Mouse (Mus musculus) urinary bladder, postnatal 14 days (tissue): ENCODE measurements around the gene Tsc22d1.
A peak's percentile ranks its signal among the peaks of the same experiment; 100 is the strongest.

Source experiments
- DNase-seq: peaks from one replicate; pipeline ENCODE4 v3.0.0; 2021; ENCODE audit warnings: low spot score

The Tsc22d1 gene

DNA sequence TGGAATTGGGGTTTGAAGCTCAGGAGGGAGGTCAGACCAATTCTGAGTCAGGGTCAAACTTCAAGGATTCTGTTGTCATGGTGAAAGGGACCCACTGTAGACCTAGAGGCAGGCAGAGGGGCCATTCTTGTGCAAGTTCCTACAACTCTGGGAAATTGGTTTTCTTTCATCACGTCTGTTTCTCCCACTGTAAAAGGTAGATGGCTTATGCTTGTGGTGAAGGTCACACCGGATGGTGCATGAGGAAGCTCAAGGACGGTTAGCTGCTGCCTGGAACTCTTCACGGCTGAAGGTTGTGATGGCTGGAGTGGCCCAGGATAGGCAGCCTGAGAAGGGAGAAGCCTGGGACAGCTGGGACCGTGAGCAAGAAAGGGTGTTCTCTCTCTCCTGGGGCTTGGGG is 103.5 kb downstream of the Tsc22d1 start:
- DNase-seq, result no peak

DNA sequence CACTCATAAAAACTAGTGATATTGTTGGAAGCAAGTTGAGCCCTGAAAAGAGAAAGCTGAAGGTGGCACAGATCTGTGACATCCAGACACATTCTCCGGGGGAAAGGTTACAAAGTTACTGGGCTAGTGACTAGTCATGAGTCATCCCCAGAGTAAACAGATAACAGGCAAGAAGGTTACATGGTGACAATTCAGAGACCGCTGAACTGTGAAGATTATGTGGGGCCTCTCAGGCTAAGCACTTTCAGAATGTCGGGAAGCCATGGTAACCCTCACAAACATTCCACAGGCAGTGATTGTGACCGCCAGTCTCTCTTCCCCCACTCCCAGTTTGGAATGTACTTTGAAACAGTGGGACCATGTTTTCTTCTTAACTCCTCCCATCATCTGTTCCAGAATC is 105.8 kb downstream of the Tsc22d1 start:
- no peak for DNase-seq

DNA sequence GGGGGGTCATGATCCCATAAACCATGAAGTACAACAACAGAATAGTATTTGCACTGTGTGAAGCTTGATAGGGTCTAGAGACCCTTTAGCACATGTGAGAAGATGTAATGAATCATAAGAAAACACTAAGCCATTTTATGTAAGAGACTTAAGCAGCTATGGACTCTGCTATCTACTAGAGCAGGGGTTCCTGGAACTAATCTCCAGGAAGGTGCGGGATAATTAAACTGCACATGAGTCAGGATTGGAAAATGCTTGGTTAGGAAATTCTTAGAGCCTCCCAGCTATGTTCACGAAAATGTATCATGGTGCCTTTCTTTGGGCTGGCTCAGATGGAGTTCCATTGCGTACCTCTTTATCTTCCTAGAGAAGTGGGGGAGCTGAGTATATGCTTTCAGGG is 106.5 kb downstream of the Tsc22d1 start:
- DNase-seq, result no peak

DNA sequence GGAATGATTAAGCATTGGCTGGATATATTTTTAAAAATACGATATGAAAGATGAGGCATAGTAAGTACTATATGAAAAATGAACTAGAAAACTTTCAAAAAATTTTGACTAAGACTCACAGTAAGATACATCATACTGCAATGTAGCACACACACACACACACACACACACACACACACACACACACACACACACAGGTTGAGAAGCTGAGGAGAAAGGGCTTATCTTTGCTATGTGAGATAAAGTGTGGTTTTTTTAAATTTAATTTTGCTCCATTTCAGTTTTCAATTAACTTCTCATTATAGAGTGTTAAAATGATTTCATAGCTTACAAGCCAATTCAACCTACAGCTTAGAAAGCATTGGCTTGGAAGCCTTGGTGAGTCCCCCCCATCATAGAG is 108.6 kb downstream of the Tsc22d1 start:
- no peak for DNase-seq

DNA sequence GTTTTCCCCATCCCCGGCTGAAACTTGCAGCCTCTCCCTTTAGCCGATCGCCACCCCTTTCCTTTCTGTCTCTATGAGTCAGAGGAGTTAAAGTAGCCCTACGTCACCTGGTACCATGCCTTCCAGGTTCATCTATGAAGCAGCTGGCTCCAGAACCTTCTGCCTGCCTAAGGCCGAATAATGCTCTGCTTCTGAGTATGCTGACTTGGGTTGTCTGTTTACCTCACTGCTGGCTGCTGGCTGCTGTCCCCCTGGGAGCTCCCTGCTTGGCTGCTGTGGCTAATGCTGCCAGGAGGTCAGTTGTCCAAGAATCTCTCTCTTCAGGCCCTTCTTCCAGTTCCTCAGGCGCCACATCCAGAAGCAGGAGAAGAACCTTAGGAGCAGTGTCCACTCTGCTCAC is 111.7 kb downstream of the Tsc22d1 start:
- no peak for DNase-seq

DNA sequence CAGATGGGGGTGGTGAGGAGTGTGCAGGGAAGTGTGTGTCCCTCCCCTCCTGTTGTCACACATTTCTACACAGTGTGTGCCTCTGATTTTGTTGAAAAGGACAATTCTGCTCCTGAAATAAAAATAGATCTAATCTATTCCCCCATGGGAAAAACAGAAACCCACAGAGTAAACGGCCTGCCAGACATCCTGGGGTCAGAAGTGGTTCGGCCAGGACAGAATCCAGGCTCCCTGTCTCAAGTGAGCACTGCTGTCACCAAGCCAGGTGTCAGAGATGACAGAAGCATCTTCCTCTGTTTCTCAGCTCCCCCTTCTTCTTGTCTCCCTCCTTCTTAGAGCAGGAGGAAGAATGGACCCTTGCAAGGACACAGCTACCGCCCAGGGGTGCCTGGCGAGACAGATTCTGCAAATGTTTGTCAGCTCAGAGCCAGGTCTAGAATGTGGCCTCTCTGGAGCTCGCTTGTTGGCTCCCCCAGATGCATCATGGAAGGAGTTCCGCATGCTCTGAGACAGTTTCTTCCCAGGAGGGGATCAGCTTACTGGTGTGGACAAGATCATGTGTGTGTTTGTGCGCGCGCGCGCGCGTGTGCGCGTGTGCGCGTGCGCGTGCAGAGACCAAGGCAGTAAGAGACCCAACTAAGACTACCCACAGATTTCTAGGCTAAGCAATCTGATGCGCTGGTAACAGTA is 112.4 kb downstream of the Tsc22d1 start:
- DNase-seq, result no peak

DNA sequence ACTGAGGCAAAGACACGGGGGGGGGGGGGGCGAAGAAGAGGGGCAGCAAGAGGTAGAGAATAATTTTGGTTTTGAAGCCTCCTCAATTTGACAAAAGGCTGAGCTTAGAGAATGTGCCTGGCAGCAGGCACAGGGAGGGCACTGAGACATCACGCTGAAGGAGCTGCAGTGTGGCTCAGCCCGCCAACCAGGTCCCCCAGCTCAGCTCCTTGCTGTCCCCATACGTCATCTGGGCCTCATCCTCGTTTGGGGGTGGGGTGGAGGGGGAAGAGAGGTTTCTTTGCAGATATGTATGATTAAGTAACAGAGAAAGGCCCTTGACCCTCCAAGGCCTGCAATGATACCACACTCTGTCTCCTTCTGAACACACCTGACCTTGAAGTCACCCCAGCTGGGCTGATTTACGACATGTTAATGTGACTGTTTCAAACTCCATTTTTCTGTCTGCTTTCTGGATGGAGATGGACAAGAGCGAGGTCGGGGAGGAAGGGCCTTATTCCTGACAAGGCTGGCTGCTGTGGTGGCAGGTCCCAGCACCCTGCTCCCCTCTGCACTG is 113.1 kb downstream of the Tsc22d1 start:
- no peak for DNase-seq

DNA sequence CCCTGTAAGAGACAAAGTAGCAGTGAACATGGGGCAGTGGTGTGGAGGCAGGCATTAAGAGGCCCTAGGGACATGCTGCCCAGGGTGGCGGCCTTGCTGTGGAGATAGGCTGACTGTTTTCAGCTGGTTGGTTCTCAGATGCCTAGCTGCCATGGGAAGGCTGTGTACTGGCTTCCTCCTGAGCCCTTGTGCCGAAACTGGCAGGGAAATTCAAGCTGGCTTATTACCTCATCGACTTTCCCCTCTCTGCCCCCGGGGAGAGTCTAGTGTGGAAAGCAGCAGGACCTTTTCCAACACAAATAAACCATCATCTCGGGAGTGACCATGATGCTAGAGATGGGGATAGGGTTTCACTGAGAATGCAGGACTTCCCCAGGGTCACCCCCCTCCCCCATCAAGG is 113.9 kb downstream of the Tsc22d1 start:
- DNase-seq, result no peak

DNA sequence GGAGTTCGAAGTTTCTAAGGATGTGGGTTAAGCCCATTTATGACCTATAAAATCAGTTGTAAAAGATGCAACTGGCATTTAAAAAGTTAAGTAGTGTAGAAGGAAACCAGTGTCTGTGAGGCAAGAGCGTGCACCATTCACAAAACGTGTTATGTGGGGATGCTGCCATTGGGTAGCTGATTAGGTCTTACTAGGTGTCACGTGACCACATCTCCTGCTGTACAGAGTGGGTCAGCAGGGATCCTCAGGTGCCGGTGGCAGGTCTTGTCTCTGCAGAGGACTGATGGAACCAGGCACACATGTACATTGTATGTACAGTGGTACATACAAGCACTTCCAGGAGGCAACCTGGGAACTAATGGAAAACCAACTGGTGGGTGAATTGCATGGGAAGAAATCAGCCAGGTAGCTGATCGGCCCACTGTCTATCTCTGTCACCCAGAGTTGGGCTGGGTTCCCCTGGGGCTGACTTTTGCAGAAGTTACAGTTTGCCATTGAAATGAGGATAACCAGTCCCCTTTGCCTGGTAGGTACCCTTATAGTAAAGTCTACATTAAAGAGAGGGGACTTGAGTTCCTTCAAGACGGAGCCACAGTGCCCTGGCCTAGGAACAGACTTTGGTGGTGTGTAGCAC is 116.4 kb downstream of the Tsc22d1 start:
- no peak for DNase-seq

DNA sequence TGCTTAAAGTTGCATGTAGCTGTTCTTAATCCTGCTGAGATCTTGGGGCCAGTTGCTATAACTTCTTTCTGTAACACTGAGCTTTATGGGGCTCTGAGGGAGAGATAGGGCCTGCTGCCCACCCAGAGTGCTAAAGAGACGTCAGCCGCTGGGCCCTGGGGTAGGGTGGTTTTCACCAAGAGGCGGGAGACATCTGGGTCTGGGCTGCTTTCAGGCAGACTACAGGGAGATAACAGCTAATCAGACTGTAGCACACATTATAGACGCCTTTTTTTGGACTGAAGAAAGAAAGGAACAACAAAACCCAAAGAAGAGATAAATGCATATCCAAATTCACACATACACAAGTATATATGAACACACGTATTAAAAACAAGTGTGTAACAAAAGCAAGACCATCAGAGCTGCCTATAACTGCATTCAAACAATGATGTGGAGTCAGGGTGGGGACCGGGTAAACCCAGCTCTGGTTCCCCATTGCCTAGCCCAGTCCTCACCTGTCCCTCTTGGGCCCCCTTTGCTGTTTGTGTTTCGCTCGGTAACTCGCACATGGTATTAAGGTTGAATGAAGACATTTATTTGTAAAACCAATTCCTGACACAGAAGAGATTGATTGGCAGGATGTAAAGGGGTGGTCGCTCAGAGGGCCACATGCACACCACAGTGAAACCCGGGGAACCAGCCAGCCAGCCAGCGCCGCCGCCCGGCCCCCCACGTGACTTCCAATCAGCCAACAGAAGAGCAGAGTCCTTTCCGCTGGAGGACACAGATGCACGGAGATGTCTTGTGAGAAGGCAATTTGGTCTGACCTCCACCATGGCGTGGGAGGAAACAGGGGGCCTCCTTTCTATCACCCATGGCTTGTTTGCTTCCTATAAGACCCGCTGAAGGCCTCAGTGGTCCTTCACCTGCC is 117.8 kb downstream of the Tsc22d1 start:
- DNase-seq, result peak; percentile 22

DNA sequence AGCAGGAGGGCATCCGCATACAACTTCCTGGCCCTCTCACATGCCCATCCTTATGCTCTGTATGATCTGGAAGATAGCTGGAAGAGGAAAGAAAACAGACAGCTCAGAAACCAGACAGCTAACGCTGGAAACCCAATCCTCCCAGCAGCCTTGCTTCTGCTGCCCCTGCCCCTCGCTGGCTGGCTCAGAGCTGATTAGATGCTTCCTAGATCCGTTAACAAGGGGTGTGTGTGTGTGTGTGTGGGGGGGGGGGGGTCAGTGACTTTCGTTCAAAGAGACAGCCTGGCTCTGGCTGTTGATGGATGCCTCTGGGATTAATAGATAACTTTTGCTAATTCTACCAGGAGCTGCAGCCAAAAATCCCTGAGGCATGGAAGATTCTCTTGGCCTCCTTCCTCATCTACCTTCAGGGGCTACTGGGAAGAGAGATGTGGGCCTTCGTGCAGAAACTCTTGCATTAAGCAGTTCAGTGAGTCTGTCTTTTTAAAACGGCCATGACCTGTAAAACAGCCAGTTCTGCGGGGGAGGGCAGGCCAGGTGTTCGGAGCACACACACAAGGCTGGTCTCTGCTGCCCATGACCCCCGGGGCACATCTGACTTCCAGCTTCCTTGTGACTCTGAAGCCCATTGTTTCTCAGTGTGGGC is 118.5 kb downstream of the Tsc22d1 start:
- no peak for DNase-seq

DNA sequence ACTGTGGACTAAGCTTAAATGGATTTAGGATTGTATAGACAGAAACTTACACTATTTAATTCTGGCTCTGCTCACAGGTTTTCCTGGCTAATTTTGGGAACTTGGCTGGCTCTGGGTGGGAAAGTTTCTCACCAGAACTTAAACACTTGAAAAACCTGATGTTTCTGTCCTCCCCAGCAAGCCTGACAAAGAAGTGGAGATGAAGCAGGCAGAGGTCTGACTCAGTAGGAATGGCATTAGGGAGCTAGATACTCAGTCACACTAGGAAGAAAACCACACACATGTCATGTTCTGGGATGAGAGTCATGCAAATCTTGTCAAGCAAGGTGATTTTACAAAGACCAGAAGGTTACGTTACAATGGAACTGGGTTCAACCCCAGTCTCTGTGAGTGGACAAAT is 120.3 kb downstream of the Tsc22d1 start:
- DNase-seq, result no peak

DNA sequence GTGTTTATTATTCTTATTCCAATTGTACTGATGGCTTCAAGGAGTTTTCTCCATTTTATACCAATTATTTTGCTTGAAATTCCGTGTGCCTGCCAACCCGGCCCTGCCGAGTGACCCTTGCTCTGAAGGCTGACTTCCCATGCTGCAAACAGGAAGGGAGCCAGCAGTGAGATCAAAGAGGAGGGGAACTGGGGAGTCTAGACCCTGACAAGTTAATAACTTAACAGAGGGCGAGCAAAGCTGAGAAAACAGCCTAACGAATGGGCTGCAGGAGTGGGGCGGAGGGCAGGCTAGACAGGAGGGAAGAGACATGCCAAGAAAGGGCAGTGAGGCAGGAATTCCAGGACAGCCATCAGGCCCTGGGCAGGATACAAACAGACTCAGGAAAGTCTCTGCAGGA is 122.2 kb downstream of the Tsc22d1 start:
- DNase-seq, result no peak

DNA sequence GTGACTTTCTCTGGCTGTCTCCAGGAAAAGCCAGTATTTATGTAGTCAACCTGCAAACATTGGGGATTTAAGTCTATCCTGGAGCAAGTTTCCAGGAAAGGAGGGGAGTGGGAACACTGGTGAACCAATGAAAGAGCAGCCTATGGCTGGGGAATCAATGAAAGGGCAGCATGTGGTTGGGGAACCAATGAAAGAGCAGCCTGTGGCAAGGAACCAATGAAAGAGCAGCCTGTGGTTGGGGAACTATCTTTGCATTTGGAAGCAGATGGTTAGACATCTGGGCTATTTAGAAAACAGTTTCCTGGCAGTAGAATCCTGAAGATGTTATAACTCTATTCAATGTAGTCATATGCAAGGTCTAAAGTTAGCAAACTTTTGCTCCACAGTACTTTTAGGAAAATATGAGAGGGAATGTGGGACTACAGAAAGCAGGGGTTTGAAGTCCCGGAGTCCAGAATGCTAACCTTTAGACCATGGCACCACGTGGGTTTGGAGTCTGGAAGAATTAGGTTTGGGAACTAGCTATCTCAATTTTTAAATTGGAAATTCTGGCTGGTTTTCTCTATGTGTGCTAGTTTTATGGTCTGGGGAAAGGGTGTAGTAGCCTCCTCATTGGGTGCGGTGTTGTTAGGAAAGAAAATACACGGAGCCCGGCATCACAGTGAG is 125.4 kb downstream of the Tsc22d1 start:
- DNase-seq, result no peak

DNA sequence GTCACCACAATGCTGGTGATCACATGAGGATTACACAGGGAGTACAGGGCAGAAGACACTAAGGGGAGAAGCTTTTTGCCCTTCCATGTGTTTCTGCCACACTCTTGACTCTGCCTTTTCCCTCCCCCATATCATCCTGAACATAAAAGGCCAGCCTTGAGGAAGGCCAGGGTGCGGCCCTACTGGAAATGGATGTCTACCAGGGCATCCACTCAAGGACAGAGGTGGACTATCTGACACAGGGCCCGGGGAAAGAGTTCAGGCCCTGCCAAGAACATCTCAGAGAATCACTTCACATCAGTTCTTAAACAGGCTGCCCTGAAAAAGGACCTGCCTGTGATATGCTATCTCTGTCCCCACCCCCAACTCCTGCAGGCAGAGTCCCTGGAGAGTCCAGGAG is 126.6 kb downstream of the Tsc22d1 start:
- DNase-seq, result no peak

DNA sequence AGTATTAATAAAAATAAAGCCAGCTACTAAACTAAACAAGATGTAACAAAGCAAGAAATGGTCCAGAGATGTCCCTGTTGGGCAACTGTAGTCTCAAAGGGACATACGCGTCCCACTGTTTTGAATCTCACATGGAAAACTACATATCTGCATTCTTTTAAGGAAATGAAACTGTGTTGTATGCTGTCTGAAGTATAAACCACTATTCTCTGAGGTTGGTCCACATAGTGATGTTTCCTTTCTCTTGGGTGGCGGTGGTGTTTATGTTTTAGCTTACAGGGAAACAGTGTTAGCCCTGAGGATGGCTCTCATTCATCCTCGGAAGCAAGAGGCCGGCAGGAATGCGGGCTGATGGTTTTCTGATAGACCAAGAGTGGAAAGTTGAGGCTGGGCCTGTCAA is 129.4 kb downstream of the Tsc22d1 start:
- no peak for DNase-seq

DNA sequence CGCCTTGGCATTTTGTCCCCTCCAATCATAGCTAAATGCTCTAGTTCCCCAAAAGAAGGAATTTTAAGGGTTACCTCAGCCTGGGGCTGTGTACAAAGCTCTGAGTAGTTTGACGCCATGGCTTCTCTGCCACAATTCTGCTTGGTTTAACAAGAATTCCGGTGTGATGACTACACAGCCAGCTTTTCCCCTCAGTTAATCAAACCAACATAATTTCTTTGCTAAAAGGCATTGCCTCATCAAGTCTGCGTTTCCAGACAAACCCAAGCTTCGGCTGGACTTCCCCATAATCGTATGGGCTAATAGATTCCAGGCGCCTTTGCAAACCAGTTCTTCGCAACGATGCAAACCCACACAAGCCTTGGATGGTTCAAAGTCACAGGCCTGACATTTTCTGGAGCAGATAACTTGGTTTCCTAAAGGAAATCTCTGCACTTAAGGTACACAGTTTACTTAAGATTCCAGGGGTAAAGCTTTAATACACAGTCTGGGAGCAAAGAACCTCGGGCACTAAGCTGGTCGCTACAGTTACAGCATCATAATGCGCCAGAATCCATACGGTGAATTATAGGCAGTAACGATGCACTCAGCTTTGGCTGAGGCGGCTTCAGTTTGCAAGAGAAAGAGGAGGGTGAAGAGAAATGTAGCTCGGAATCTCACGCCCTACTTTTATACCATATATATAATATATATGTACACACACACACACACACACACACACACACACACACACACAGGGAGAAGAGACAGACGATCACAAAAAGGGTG is 140.7 kb downstream of the Tsc22d1 start:
- DNase-seq, result no peak

DNA sequence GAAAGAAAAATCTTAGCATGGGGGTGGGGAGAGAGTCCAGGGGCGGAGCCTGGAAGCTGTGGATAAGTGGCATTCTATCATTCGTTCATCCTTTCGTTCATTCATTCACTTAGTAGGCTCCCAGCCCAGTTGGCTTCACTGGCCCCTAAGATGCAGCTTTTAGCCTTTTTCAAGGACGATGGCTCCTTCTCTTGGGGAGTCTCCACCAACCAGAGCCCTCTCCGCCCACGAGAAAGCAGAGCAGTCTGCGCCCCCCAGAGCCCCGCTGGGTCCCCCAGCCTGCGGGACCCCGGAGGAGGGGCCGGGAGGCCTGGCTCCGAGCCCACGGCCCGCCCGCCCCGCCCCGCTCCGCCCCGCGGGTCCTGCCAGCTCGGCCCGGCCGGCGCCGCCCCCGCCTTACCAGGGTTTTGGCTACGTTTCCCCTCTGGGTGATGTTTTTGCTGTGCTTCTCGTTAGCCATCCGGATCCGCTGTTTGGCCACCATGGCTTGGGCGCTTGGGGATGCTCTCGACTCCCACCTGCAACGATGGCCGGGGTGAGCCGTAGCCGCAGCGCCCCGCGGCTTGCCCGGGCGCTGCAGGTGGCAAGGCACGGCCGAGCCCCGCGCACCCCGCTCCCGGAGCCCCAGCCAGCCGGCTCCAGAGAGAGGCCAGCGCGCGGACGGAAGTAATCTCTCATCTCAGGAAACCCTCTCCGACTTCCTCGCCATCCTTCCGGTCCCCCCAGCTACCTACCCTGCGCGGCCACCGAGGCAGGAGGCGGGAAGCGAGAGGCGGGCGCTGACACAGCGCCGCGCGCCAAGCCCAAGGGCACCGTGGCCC is 141.5 kb downstream of the Tsc22d1 start:
- DNase-seq, result peak; percentile 59

DNA sequence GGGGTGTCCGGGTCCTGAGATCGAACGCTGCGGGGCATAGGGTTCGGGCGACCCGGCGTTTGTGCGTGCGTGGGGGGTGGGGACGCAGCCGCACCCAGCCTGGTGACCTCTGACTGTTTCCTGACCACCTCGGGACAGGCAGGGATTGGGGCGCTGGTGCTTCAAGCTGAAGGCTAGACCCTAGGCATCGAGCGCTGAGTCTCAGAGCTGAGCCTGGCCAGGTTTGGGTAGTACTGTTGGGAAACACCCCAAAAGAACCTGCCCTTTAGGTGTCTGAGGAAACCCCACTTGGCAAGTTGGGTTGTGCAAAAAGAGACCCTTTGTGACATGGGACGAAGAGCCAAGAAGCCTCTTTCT is 142.1 kb downstream of the Tsc22d1 start, which contains the start of gene Serp2:
Gene Serp2 (minus strand): TSS at position 38 of the 357 bp plus-strand sequence.
- no peak for DNase-seq
